Mouse (Mus musculus) bone marrow macrophage, adult 2 months (primary cell): ENCODE data around the gene Phactr2.

Source experiments
- CTCF ChIP-seq: IDR thresholded peaks from 2 replicates; pipeline ENCODE4 v1.5.1; 2012; ENCODE audit warnings: low read depth, mild to moderate bottlenecking, low read length, moderate library complexity
- POLR2A ChIP-seq: IDR thresholded peaks from 2 replicates; pipeline ENCODE4 v1.6.1; 2012; ENCODE audit warnings: mild to moderate bottlenecking, low read depth, low read length, borderline replicate concordance

DNA sequence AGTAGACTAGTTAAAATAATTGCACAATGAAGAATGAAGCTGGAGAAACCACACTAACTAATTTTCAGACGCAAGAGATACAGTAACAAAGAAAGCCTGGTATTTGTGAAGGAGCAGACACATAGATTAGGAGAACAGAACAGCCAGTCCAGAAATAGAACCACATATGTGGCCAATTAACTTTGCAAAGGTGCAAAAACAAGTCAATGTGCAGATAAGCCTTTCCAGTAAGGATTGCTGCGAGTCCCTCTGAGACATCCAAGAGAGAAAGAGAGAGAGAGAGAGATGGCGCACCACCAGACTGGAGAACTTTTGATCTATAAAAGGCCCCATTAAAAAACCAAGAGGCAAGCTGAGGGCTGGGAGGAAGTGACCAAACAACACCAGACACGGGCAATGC, 190.8 kb downstream of the Phactr2 start:
- TF ChIP-seq POLR2A (no peak), CTCF (no peak)
